ENCODE assay signal across 18 mouse cellular contexts in genomic region chr7:35557577-35557976, GRCm38 (mm10). TPM values are rescaled to one million over a fixed set of nuclear protein-coding genes. Genes with fewer than 3 reads are reported as not detected.
DNase-seq lines count a peak whose midpoint lies in the region; ATAC-seq and TF ChIP-seq lines count a peak whose summit lies in the region.
"Had no signal": no experiment of that assay in that cellular context is flagged by ENCODE, and none has a peak within 500 bp of the region (broad histone marks: within the 10 kb centered on the region; RNA-seq: fewer than 3 reads in every experiment).

No protein-coding gene starts in this region.

- no peak overlapping the region for H3K4me2 ChIP-seq in lung, postnatal 0 days (replicated peaks; ENCODE audit: low read depth, low read length)
- H3K4me2 ChIP-seq in liver, embryonic 14.5 days (ENCODE audit: low read depth): peak overlapping the region; percentile 79
- H3K4me2 ChIP-seq in forebrain, embryonic 16.5 days (ENCODE audit: low read length): no peak overlapping the region
- H3K4me2 ChIP-seq: hindbrain, embryonic 15.5 days had no signal

- WGBS in lung, postnatal 0 days: 54% methylated on average over 3 of the region's 3 CpGs
- WGBS in liver, embryonic 14.5 days (ENCODE audit: insufficient replicate concordance): 7% methylated on average over 3 of the region's 3 CpGs
- WGBS in forebrain, embryonic 16.5 days: 88% methylated on average over 3 of the region's 3 CpGs

- no peak overlapping the region for H3K27ac ChIP-seq in lung, postnatal 0 days (ENCODE audit: low read length)
- peak overlapping the region; percentile 90 for H3K27ac ChIP-seq in liver, embryonic 14.5 days
- H3K27ac ChIP-seq in forebrain, embryonic 16.5 days (ENCODE audit: low read length): no peak overlapping the region
- H3K27ac ChIP-seq: hindbrain, embryonic 15.5 days had no signal

- no peak overlapping the region for H3K9ac ChIP-seq in lung, postnatal 0 days (replicated peaks; ENCODE audit: low read depth)
- H3K9ac ChIP-seq in liver, embryonic 14.5 days (replicated peaks): peak overlapping the region; percentile 84
- no peak overlapping the region for H3K9ac ChIP-seq in forebrain, embryonic 16.5 days (replicated peaks; ENCODE audit: low read depth, low read length)
- H3K9ac ChIP-seq: hindbrain, embryonic 15.5 days had no signal

- TF ChIP-seq EP300 in lung, postnatal 0 days (IDR thresholded peaks at IDR 0.05): no peak
- peak; percentile 14; the same call in 1 of the 2 replicates for TF ChIP-seq EP300 in liver, embryonic 14.5 days (IDR thresholded peaks at IDR 0.05; ENCODE audit: low read depth)

- ATAC-seq in lung, postnatal 0 days: no peak
- peak; percentile 39 for ATAC-seq in granulocyte monocyte progenitor cell, adult 5-6 weeks (replicated peaks; ENCODE audit: poor library complexity, severe bottlenecking)
- ATAC-seq in liver, embryonic 14.5 days (ENCODE audit: insufficient read depth): no peak
- no peak for ATAC-seq in forebrain, embryonic 16.5 days
- ATAC-seq: CD4-positive, CD25-positive, alpha-beta regulatory T cell, adult 4 months; forebrain, embryonic 14.5 days had no signal

- DNase-seq in lung, postnatal 36 days: peak; percentile 22
- DNase-seq in lung, postnatal 0 days (ENCODE audit: low spot score): no peak
- peak in 1 of 3 experiments; percentile 36 for DNase-seq in liver, embryonic 14.5 days (ENCODE audit: low read depth in 3 of 3, low spot score in 3 of 3)
- peak; percentile 47 for DNase-seq in yolk sac, embryonic 10.5 days (ENCODE audit: low spot score)
- no peak for DNase-seq in right cerebral cortex, postnatal 4 days
- DNase-seq in cerebellum, postnatal 25 days: no peak
- DNase-seq: cerebellum, adult 8-10 months; embryo, embryonic 11 days; heart, adult 11 months; spleen, adult 18-20 months; thymus, postnatal 36 days had no signal

- no peaks in the 10 kb centered on the region for H3K27me3 ChIP-seq in lung, postnatal 0 days (replicated peaks; ENCODE audit: insufficient read depth, low read length)
- H3K27me3 ChIP-seq in liver, embryonic 14.5 days (ENCODE audit: control insufficient read depth, insufficient read depth, low read length): no peaks in the 10 kb centered on the region
- no peaks in the 10 kb centered on the region for H3K27me3 ChIP-seq in forebrain, embryonic 16.5 days (replicated peaks; ENCODE audit: control insufficient read depth, insufficient read depth, low read length)
- H3K27me3 ChIP-seq: hindbrain, embryonic 15.5 days had no signal

- TF ChIP-seq CTCF in lung, postnatal 0 days (IDR thresholded peaks at IDR 0.05): no peak
- TF ChIP-seq CTCF in liver, embryonic 14.5 days (IDR thresholded peaks at IDR 0.05; ENCODE audit: low read depth): no peak

- H3K9me3 ChIP-seq in lung, postnatal 0 days (ENCODE audit: low read length): no peaks in the 10 kb centered on the region
- no peaks in the 10 kb centered on the region for H3K9me3 ChIP-seq in liver, embryonic 14.5 days (ENCODE audit: control insufficient read depth, low read length)
- H3K9me3 ChIP-seq in forebrain, embryonic 16.5 days (ENCODE audit: control insufficient read depth, low read length): no peaks in the 10 kb centered on the region
- H3K9me3 ChIP-seq: hindbrain, embryonic 15.5 days had no signal

- H3K36me3 ChIP-seq in lung, postnatal 0 days (ENCODE audit: insufficient read depth, low read length): no peaks in the 10 kb centered on the region
- peaks cover 5% of the 10 kb centered on the region; the same call in 1 of the 2 replicates for H3K36me3 ChIP-seq in liver, embryonic 14.5 days (replicated peaks; ENCODE audit: control insufficient read depth, insufficient read depth, low read depth)
- no peaks in the 10 kb centered on the region for H3K36me3 ChIP-seq in forebrain, embryonic 16.5 days (ENCODE audit: control insufficient read depth, insufficient read depth)
- H3K36me3 ChIP-seq: hindbrain, embryonic 15.5 days had no signal

- H3K4me1 ChIP-seq in lung, postnatal 0 days (ENCODE audit: insufficient read depth, low read depth, low read length): peaks cover 3% of the 10 kb centered on the region; the same call in 1 of the 2 replicates
- peaks cover 65 to 68% of the 10 kb centered on the region in 2 experiments for H3K4me1 ChIP-seq in liver, embryonic 14.5 days (replicated peaks; ENCODE audit: control insufficient read depth in 2 of 2, insufficient read depth in 2 of 2, low read length in 1 of 2)
- peaks cover 12% of the 10 kb centered on the region for H3K4me1 ChIP-seq in forebrain, embryonic 16.5 days (replicated peaks; ENCODE audit: control insufficient read depth, insufficient read depth, low read length)

- no peak overlapping the region for H3K4me3 ChIP-seq in lung, postnatal 0 days (ENCODE audit: low read depth, low read length)
- peak overlapping the region in 1 of 2 experiments; percentile 76; a peak in 1 of 4 replicates for H3K4me3 ChIP-seq in liver, embryonic 14.5 days (ENCODE audit: insufficient read depth in 1 of 2, low read depth in 2 of 2, low read length in 2 of 2)
- no peak overlapping the region for H3K4me3 ChIP-seq in forebrain, embryonic 16.5 days (replicated peaks; ENCODE audit: low read length)
- H3K4me3 ChIP-seq: hindbrain, embryonic 15.5 days had no signal

RNA-seq across cellular contexts. Expression of gene Nudt19, which starts 1.5 kb away (rescaled TPM):
- polyA plus RNA-seq in lung, postnatal 0 days (2015; fragmentation: Nextera tagmentation; extraction: Ambion mirVana): 28.9 and 30.5 TPM in 2 replicates
- total RNA-seq in granulocyte monocyte progenitor cell, adult 5-6 weeks (2014; fragmentation: Nextera tagmentation): 98.2 and 110 TPM in 2 replicates
- 44.6 and 52.5 TPM in 2 replicates for total RNA-seq in granulocyte monocyte progenitor cell, adult 5-6 weeks (2017)
- 27.6 and 53.2 TPM in 2 replicates for polyA plus RNA-seq in liver, embryonic 14.5 days (2012; rRNA removed)
- polyA plus RNA-seq in liver, embryonic 14.5 days (2014; fragmentation: Nextera tagmentation; extraction: Ambion mirVana): 81.7 and 86.0 TPM in 2 replicates
- 111 and 123 TPM in 2 replicates for polyA plus RNA-seq in forebrain, embryonic 16.5 days (2015; fragmentation: Nextera tagmentation; extraction: Ambion mirVana)

RNA-seq across cellular contexts. Expression of gene Tdrd12, which starts 20.0 kb away (rescaled TPM):
- polyA plus RNA-seq in lung, postnatal 0 days (2015; fragmentation: Nextera tagmentation; extraction: Ambion mirVana): 0.12 TPM in 1 of 2 replicates, not detected in the other
- total RNA-seq in granulocyte monocyte progenitor cell, adult 5-6 weeks (2014; fragmentation: Nextera tagmentation): not detected in 2 replicates
- not detected in 2 replicates for total RNA-seq in granulocyte monocyte progenitor cell, adult 5-6 weeks (2017)
- 0.10 and 0.11 TPM in 2 replicates for polyA plus RNA-seq in liver, embryonic 14.5 days (2012; rRNA removed)
- polyA plus RNA-seq in liver, embryonic 14.5 days (2014; fragmentation: Nextera tagmentation; extraction: Ambion mirVana): not detected in 2 replicates
- 0.60 and 0.84 TPM in 2 replicates for polyA plus RNA-seq in forebrain, embryonic 16.5 days (2015; fragmentation: Nextera tagmentation; extraction: Ambion mirVana)
- total RNA-seq: megakaryocyte, adult 5-6 weeks had no signal
- polyA plus RNA-seq: CD4-positive, CD25-positive, alpha-beta regulatory T cell, adult 4 months had no signal

RNA-seq across cellular contexts. Expression of gene Rgs9bp, which starts 27.8 kb away (rescaled TPM):
- 0.02 and 0.04 TPM in 2 replicates for polyA plus RNA-seq in lung, postnatal 0 days (2015; fragmentation: Nextera tagmentation; extraction: Ambion mirVana)
- total RNA-seq in granulocyte monocyte progenitor cell, adult 5-6 weeks (2014; fragmentation: Nextera tagmentation): 0.30 and 1.2 TPM in 2 replicates
- 0.36 and 0.65 TPM in 2 replicates for total RNA-seq in granulocyte monocyte progenitor cell, adult 5-6 weeks (2017)
- polyA plus RNA-seq in liver, embryonic 14.5 days (2012; rRNA removed): 0.08 and 0.11 TPM in 2 replicates
- 0.03 and 0.05 TPM in 2 replicates for polyA plus RNA-seq in liver, embryonic 14.5 days (2014; fragmentation: Nextera tagmentation; extraction: Ambion mirVana)
- 0.11 and 0.22 TPM in 2 replicates for polyA plus RNA-seq in forebrain, embryonic 16.5 days (2015; fragmentation: Nextera tagmentation; extraction: Ambion mirVana)
- polyA plus RNA-seq: CD4-positive, CD25-positive, alpha-beta regulatory T cell, adult 4 months; midbrain, postnatal 0 days had no signal

RNA-seq across cellular contexts. Expression of gene Ankrd27, which starts 28.5 kb away (rescaled TPM):
- polyA plus RNA-seq in lung, postnatal 0 days (2015; fragmentation: Nextera tagmentation; extraction: Ambion mirVana): 12.7 and 16.7 TPM in 2 replicates
- 40.4 and 66.7 TPM in 2 replicates for total RNA-seq in granulocyte monocyte progenitor cell, adult 5-6 weeks (2014; fragmentation: Nextera tagmentation)
- total RNA-seq in granulocyte monocyte progenitor cell, adult 5-6 weeks (2017): 40.0 and 49.7 TPM in 2 replicates
- polyA plus RNA-seq in liver, embryonic 14.5 days (2012; rRNA removed): 11.6 and 13.5 TPM in 2 replicates
- 20.9 and 22.8 TPM in 2 replicates for polyA plus RNA-seq in liver, embryonic 14.5 days (2014; fragmentation: Nextera tagmentation; extraction: Ambion mirVana)
- 35.7 and 38.9 TPM in 2 replicates for polyA plus RNA-seq in forebrain, embryonic 16.5 days (2015; fragmentation: Nextera tagmentation; extraction: Ambion mirVana)

Comparison
In these comparisons a context has a peak if more than half of its experiments do, and no peak if none do; other contexts are left out.
1. DNase-seq: peak in lung, postnatal 36 days (single experiment) and yolk sac, embryonic 10.5 days (single experiment); none in lung, postnatal 0 days (single experiment), right cerebral cortex, postnatal 4 days (single experiment) and cerebellum, postnatal 25 days (0 of 2).